Mouse (Mus musculus): Measurements from ENCODE around the gene Anxa9.

GRCm38 (mm10) chr3:95349491-95349890 is 42.5 kb upstream of the Anxa9 start:
- TF ChIP-seq CTCF (IDR thresholded peaks at IDR 0.05; ENCODE audit: low read depth, low read length), result peak; percentile 47; the same call in 1 of the 2 replicates
- TF ChIP-seq POLR2A (IDR thresholded peaks at IDR 0.05; ENCODE audit: extremely low read depth, insufficient read depth, low read length), result no peak

Measured in liver, adult 2 months (tissue).